Mouse (Mus musculus): ENCODE results near the gene Ankrd33. TPM values are rescaled to one million over a fixed set of nuclear protein-coding genes. Genes with fewer than 3 reads are reported as not detected.

Gene Ankrd33
- polyA plus RNA-seq, 1 experiment from 2014 or later = not detected

- Histone ChIP-seq H3K9ac (no peak overlapping the region), H3K27ac (replicated peaks) (no peak overlapping the region), H3K27me3 (replicated peaks) (0 out of 2 replicates have a peak, but pooled peaks cover 9% of the 10 kb centered on the region), H3K4me2 (no peak overlapping the region), H3K36me3 (no peaks in the 10 kb centered on the region), H3K9me3 (no peaks in the 10 kb centered on the region), H3K4me1 (peaks cover 23% of the 10 kb centered on the region), H3K4me3 (no peak overlapping the region)
- ATAC-seq (ENCODE audit: extremely low read depth, insufficient number of reproducible peaks, low FRiP score, low TSS enrichment) = no peak
- 58% methylated on average over 11 of the region's 11 CpGs for WGBS
Observed at GRCm38 (mm10) chr15:101167553-101167952, 52.0 kb downstream of the Ankrd33 start.

Other genes starting within 250 kb of the Ankrd33 start
- gene Scn8a, start 245.9 kb upstream of the Ankrd33 start, polyA plus RNA-seq (2015; fragmentation: Nextera tagmentation; extraction: Ambion mirVana) = 0.29 and 0.88 TPM in 2 replicates
- not detected in 2 replicates for gene Gm47841, start 68.4 kb upstream of the Ankrd33 start, polyA plus RNA-seq (2015; fragmentation: Nextera tagmentation; extraction: Ambion mirVana)
- 0.08 and 0.09 TPM in 2 replicates for gene Fignl2, start 37.2 kb upstream of the Ankrd33 start, polyA plus RNA-seq (2015; fragmentation: Nextera tagmentation; extraction: Ambion mirVana)
- gene Acvrl1, start 12.8 kb downstream of the Ankrd33 start, polyA plus RNA-seq (2015; fragmentation: Nextera tagmentation; extraction: Ambion mirVana) = 7.0 and 7.4 TPM in 2 replicates
- 5.4 and 6.0 TPM in 2 replicates for gene Acvr1b, start 58.3 kb downstream of the Ankrd33 start, polyA plus RNA-seq (2015; fragmentation: Nextera tagmentation; extraction: Ambion mirVana)
- gene Grasp, start 108.4 kb downstream of the Ankrd33 start, polyA plus RNA-seq (2015; fragmentation: Nextera tagmentation; extraction: Ambion mirVana) = 3.8 and 4.4 TPM in 2 replicates
- gene Nr4a1, start 138.5 kb downstream of the Ankrd33 start, polyA plus RNA-seq (2015; fragmentation: Nextera tagmentation; extraction: Ambion mirVana) = 10.4 and 10.8 TPM in 2 replicates
- 50.6 and 56.1 TPM in 2 replicates for gene Atg101, start 168.5 kb downstream of the Ankrd33 start, polyA plus RNA-seq (2015; fragmentation: Nextera tagmentation; extraction: Ambion mirVana)
- gene 6030408B16Rik, start 177.5 kb downstream of the Ankrd33 start, polyA plus RNA-seq (2015; fragmentation: Nextera tagmentation; extraction: Ambion mirVana) = 2.4 and 3.0 TPM in 2 replicates